Mouse (Mus musculus) thymus, adult 18-20 months (tissue): ENCODE results near the gene Six4.
"Not testable (repeated sequence)": the region's sequence is repeated elsewhere in the genome, so short reads cannot be mapped to it uniquely, and the experiment has no call there.

Experiments used
- DNase-seq, 2 experiments: peaks; one replicate each; pipeline ENCODE4 v3.0.0; 2022; ENCODE audit warnings: mixed read lengths in 2 of 2

The Six4 gene

GRCm38 (mm10) chr12:73113196-73113595 lies at the start of gene Six4:
Six4 (minus strand) TSS chr12:73113456.
- peak in 1 of 2 experiments; percentile 5 for DNase-seq

- DNase-seq = no peak
Measured at GRCm38 (mm10) chr12:73162408-73163181, 49.3 kb upstream of the Six4 start.

- no peak for DNase-seq
Measured at GRCm38 (mm10) chr12:73160341-73160740, 47.1 kb upstream of the Six4 start.

GRCm38 (mm10) chr12:73154150-73154549 lies 40.9 kb upstream of the Six4 start:
- DNase-seq = no peak

GRCm38 (mm10) chr12:73151038-73151437 lies 37.8 kb upstream of the Six4 start:
- DNase-seq = not testable (repeated sequence)

GRCm38 (mm10) chr12:73147236-73147635 lies 34.0 kb upstream of the Six4 start:
- no peak for DNase-seq

- no peak for DNase-seq
Measured at GRCm38 (mm10) chr12:73140732-73141131, 27.5 kb upstream of the Six4 start.

- no peak for DNase-seq
Measured at GRCm38 (mm10) chr12:73125250-73125649, 12.0 kb upstream of the Six4 start.

- DNase-seq = peak; percentile 36 to 46
Measured at GRCm38 (mm10) chr12:73123093-73124041, 10.1 kb upstream of the Six4 start, which contains the start of gene Mnat1. Mnat1 (plus strand) TSS chr12:73123717.

- DNase-seq = no peak
Measured at GRCm38 (mm10) chr12:73112326-73113087, 749 bp downstream of the Six4 start.

GRCm38 (mm10) chr12:73111561-73112325 lies 1.5 kb downstream of the Six4 start:
- DNase-seq = no peak

- DNase-seq = no peak
Measured at GRCm38 (mm10) chr12:73110431-73111111, 2.7 kb downstream of the Six4 start.

GRCm38 (mm10) chr12:73107821-73108220 lies 5.4 kb downstream of the Six4 start:
- no peak for DNase-seq

- DNase-seq = no peak
Measured at GRCm38 (mm10) chr12:73103713-73104112, 9.5 kb downstream of the Six4 start.

GRCm38 (mm10) chr12:73098593-73098992 lies 14.7 kb downstream of the Six4 start:
- no peak for DNase-seq

- DNase-seq = not testable (repeated sequence)
Measured at GRCm38 (mm10) chr12:73096177-73096576, 17.1 kb downstream of the Six4 start.

GRCm38 (mm10) chr12:73094605-73095004 lies 18.7 kb downstream of the Six4 start:
- no peak for DNase-seq

GRCm38 (mm10) chr12:73094189-73094588 lies 19.1 kb downstream of the Six4 start:
- no peak for DNase-seq

- no peak for DNase-seq
Measured at GRCm38 (mm10) chr12:73090672-73091335, 22.5 kb downstream of the Six4 start.

- DNase-seq = no peak
Measured at GRCm38 (mm10) chr12:73088911-73089310, 24.3 kb downstream of the Six4 start.

GRCm38 (mm10) chr12:73088500-73088899 lies 24.8 kb downstream of the Six4 start:
- no peak for DNase-seq
